Mouse (Mus musculus) embryonic facial prominence, embryonic 12.5 days (tissue): ENCODE measurements at regions not wholly inside any gene's neighbourhood (a gene's known extent, or its start where the extent isn't known, plus 50 kb on each side); places are given as distances from the start of the nearest gene placed in this dataset.

ENCODE experiments used
- ATAC-seq: fragments of 200-750 bp; cut with Nextera tagmentation; 2 replicates; pipeline ENCODE4 v1.8.0; 2017; ENCODE audit not compliant: insufficient number of reproducible peaks, insufficient read depth, low FRiP score, low TSS enrichment
- H3K27ac ChIP-seq: fragments of 300-500 bp; sonication (generic); 2 replicates; pipeline ENCODE4 v1.5.1; 2016; ENCODE audit warnings: mild to moderate bottlenecking
- H3K27me3 ChIP-seq: fragments of 300-500 bp; sonication (generic); 2 replicates; pipeline ENCODE4 v1.6.1; 2016; ENCODE audit warnings: mild to moderate bottlenecking, moderate library complexity
- H3K36me3 ChIP-seq: fragments of 300-500 bp; sonication (generic); 2 replicates; pipeline ENCODE4 v1.6.1; 2016; ENCODE audit warnings: mild to moderate bottlenecking
- H3K4me1 ChIP-seq: fragments of 300-500 bp; sonication (generic); 2 replicates; pipeline ENCODE4 v1.6.1; 2016
- H3K4me2 ChIP-seq: fragments of 300-500 bp; sonication (generic); replicated peaks from 2 replicates; pipeline ENCODE4 v1.6.1; 2016; ENCODE audit warnings: mild to moderate bottlenecking, moderate library complexity
- H3K4me3 ChIP-seq: fragments of 300-500 bp; sonication (generic); 2 replicates; pipeline ENCODE4 v1.5.1; 2016; ENCODE audit warnings: mild to moderate bottlenecking
- H3K9ac ChIP-seq: fragments of 300-500 bp; sonication (generic); 2 replicates; pipeline ENCODE4 v1.6.1; 2016; ENCODE audit warnings: mild to moderate bottlenecking, moderate library complexity
- H3K9me3 ChIP-seq: fragments of 300-500 bp; sonication (generic); 2 replicates; pipeline ENCODE4 v1.6.1; 2016; ENCODE audit warnings: mild to moderate bottlenecking, moderate library complexity
- WGBS: fragments of 180-500 bp; shearing (Covaris S2); methylation state at CpG from one replicate; pipeline ENCODE4 v1.1.7; 2016; 5-methylcytosine and 5-hydroxymethylcytosine counted together
- microRNA counts: library from miRNA; unstranded; fragments of <30 nt; microRNA quantifications from one replicate; lab custom pipeline; 2017
- microRNA-seq: library from miRNA; unstranded; fragments of <30 nt; microRNA quantifications from one replicate; pipeline ENCODE4, GENCODE M21; 2017

GRCm38 (mm10) chrX:105346420-105346819, 153.2 kb upstream of the Cypt2 start:
- no peak overlapping the region for H3K27ac ChIP-seq
- 62% methylated on average over 3 of the region's 3 CpGs for WGBS
- no peaks in the 10 kb centered on the region for H3K36me3 ChIP-seq
- no peaks in the 10 kb centered on the region for H3K4me1 ChIP-seq
- no peaks in the 10 kb centered on the region for H3K9me3 ChIP-seq
- no peak for ATAC-seq
- no peak overlapping the region for H3K4me2 ChIP-seq
- H3K9ac ChIP-seq, result no peak overlapping the region
- H3K27me3 ChIP-seq, result no peaks in the 10 kb centered on the region; the same call in 1 of the 2 replicates
- no peak overlapping the region for H3K4me3 ChIP-seq

GRCm38 (mm10) chrX:105366284-105366683, 133.3 kb upstream of the Cypt2 start:
- no peaks in the 10 kb centered on the region for H3K9me3 ChIP-seq
- no peak overlapping the region for H3K27ac ChIP-seq
- H3K9ac ChIP-seq, result no peak overlapping the region
- no peak overlapping the region for H3K4me3 ChIP-seq
- WGBS, result 32% methylated on average over 2 of the region's 2 CpGs
- H3K4me2 ChIP-seq, result no peak overlapping the region
- no peaks in the 10 kb centered on the region for H3K4me1 ChIP-seq
- no peak for ATAC-seq
- H3K27me3 ChIP-seq, result peaks cover 6% of the 10 kb centered on the region; the same call in 1 of the 2 replicates
- H3K36me3 ChIP-seq, result no peaks in the 10 kb centered on the region

- Histone ChIP-seq H3K27ac (no peak overlapping the region), H3K4me3 (no peak overlapping the region), H3K9me3 (no peaks in the 10 kb centered on the region), H3K4me1 (no peaks in the 10 kb centered on the region), H3K36me3 (no peaks in the 10 kb centered on the region), H3K27me3 (peaks cover 6% of the 10 kb centered on the region; the same call in 1 of the 2 replicates), H3K4me2 (no peak overlapping the region), H3K9ac (no peak overlapping the region)
- no peak for ATAC-seq
- 69% methylated on average over 2 of the region's 2 CpGs for WGBS
These were observed 131.6 kb upstream of the Cypt2 start for GRCm38 (mm10) chrX:105367979-105368378.

DNA sequence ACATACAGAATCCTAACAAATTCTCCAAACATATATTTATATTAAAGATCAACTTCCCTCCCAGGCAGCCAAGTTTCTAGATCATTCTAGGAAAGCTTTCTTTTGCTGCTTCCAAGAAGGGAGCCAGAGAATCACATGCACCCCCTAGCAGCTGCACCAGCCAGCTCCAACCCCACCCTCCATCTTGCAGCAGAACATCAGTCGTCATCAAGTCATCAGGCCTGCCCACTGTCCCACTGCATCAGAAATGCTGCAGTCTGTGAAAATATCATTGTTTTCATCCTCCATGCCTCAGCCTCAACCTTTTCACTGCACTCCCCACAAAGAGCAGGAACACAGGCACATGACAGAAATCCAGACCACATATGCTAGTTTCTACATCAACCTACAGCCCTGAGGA, 109.1 kb upstream of the Cypt2 start:
- no peaks in the 10 kb centered on the region for H3K36me3 ChIP-seq
- H3K4me1 ChIP-seq, result no peaks in the 10 kb centered on the region
- no peak for ATAC-seq
- no peaks in the 10 kb centered on the region for H3K9me3 ChIP-seq
- H3K9ac ChIP-seq, result no peak overlapping the region
- 82% methylated on average over 1 of the region's 1 CpGs for WGBS
- no peak overlapping the region for H3K27ac ChIP-seq
- no peak overlapping the region for H3K4me2 ChIP-seq
- peaks cover 8% of the 10 kb centered on the region for H3K27me3 ChIP-seq
- H3K4me3 ChIP-seq, result no peak overlapping the region

GRCm38 (mm10) chrX:105391029-105391428, 108.5 kb upstream of the Cypt2 start:
- no peaks in the 10 kb centered on the region for H3K36me3 ChIP-seq
- 0 out of 2 replicates have a peak overlapping the region, but pooled peaks have one; percentile 6 for H3K27ac ChIP-seq
- H3K4me1 ChIP-seq, result no peaks in the 10 kb centered on the region
- ATAC-seq, result no peak
- peaks cover 8% of the 10 kb centered on the region for H3K27me3 ChIP-seq
- H3K9ac ChIP-seq, result no peak overlapping the region
- no peaks in the 10 kb centered on the region for H3K9me3 ChIP-seq
- peak overlapping the region; percentile 22 for H3K4me2 ChIP-seq
- no peak overlapping the region for H3K4me3 ChIP-seq

DNA sequence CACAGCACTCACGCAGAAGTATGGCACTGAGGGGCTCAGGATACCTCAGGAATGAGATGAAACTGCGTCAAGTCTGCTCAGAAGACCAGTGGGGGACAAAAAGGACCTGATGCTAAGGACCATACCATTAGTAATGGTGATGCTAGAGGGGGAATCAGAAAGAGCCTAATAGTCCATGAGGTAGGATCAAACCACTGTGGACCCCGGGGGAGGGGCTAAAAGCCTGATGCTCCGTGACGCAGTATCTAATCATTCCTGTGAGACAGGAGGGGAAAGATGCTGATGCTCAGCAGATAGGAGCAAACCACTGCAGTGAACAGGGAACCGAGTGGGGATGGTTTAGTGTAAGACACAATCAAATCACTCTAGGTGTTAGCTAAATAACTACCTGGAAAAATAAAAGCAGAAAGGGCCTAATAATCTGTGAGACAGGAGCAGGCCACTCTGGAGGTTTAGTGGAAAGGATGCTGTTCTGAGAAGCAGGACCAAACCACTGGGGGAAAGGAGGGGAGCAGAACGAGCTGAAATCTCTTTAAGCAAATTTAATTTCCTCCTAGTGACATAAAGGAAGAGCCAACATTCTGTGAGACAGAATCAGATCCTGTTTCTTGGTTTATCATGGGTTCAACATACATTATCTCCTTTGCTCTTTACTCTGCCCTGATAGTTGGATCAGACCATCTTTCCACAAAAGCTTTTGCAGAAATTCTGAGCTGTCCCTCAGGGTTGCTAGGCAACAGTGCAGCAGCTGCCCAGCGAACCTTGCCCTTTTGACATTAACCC, 107.7 kb upstream of the Cypt2 start:
- ATAC-seq, result peak; percentile 79
- Histone ChIP-seq H3K27ac (no peak overlapping the region), H3K9me3 (no peaks in the 10 kb centered on the region), H3K27me3 (peaks cover 8% of the 10 kb centered on the region), H3K4me2 (peak overlapping the region; percentile 22; the same call in 1 of the 2 replicates), H3K9ac (no peak overlapping the region), H3K36me3 (no peaks in the 10 kb centered on the region), H3K4me1 (no peaks in the 10 kb centered on the region), H3K4me3 (no peak overlapping the region)
- 28% methylated on average over 8 of the region's 8 CpGs for WGBS

DNA sequence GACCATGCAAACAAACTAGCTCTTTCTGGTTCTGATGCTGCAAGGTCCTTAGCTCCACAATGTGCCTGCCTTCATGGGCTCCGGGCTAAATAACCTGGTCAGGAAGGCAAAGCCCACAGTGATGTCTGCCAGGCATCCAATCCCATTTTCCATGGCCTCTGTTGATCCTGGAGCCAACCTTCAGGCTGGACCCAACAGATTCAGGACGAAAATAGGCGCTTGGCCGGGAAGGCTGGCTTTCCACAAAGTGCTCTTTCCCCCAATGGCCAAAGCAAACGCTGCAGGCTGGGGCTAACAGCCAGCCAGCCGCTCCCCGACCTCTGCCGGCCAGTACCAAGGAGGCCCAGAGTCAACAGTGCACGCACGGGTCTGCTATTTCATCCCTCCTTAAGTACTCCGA, 106.3 kb upstream of the Cypt2 start:
- H3K4me2 ChIP-seq, result no peak overlapping the region
- 47% methylated on average over 11 of the region's 11 CpGs for WGBS
- H3K36me3 ChIP-seq, result no peaks in the 10 kb centered on the region
- ATAC-seq, result no peak
- no peak overlapping the region for H3K9ac ChIP-seq
- no peaks in the 10 kb centered on the region for H3K9me3 ChIP-seq
- H3K4me1 ChIP-seq, result no peaks in the 10 kb centered on the region
- H3K27ac ChIP-seq, result no peak overlapping the region
- H3K4me3 ChIP-seq, result no peak overlapping the region
- H3K27me3 ChIP-seq, result peaks cover 8% of the 10 kb centered on the region

GRCm38 (mm10) chrX:105413351-105413750, 86.2 kb upstream of the Cypt2 start:
- no peak overlapping the region for H3K27ac ChIP-seq
- ATAC-seq, result no peak
- H3K36me3 ChIP-seq, result no peaks in the 10 kb centered on the region
- H3K27me3 ChIP-seq, result no peaks in the 10 kb centered on the region
- no peak overlapping the region for H3K4me2 ChIP-seq
- H3K4me1 ChIP-seq, result no peaks in the 10 kb centered on the region
- 46% methylated on average over 5 of the region's 5 CpGs for WGBS
- no peak overlapping the region for H3K9ac ChIP-seq
- H3K4me3 ChIP-seq, result no peak overlapping the region
- no peaks in the 10 kb centered on the region for H3K9me3 ChIP-seq

- H3K4me1 ChIP-seq, result no peaks in the 10 kb centered on the region
- no peak overlapping the region for H3K4me2 ChIP-seq
- WGBS, result 58% methylated on average over 3 of the region's 3 CpGs
- no peak overlapping the region for H3K9ac ChIP-seq
- no peaks in the 10 kb centered on the region for H3K9me3 ChIP-seq
- no peak overlapping the region for H3K4me3 ChIP-seq
- no peak for ATAC-seq
- no peaks in the 10 kb centered on the region for H3K36me3 ChIP-seq
- H3K27ac ChIP-seq, result no peak overlapping the region
- no peaks in the 10 kb centered on the region for H3K27me3 ChIP-seq
These were observed 78.6 kb upstream of the Cypt2 start for GRCm38 (mm10) chrX:105420976-105421375.

MicroRNAs encoded in the stretch of these regions (microRNA counts, 519-probe panel; counts per million panel counts)
- microRNA mmu-miR-325 (lab: Ali Mortazavi, UCI), result 460 counts per million, percentile 65 among the panel's probes with 10 or more counts

Small RNAs in the stretch of these regions (microRNA-seq; reads per million reads assigned to microRNA genes)
- gene Mir325, result 284 reads per million, percentile 65 among the genes with 10 or more reads in this experiment
